Mouse (Mus musculus) pancreas, adult 10 weeks (tissue): Measurements from ENCODE around the gene Inppl1. TPM values are rescaled to one million over a fixed set of nuclear protein-coding genes. Genes with fewer than 3 reads are reported as not detected.

Experiments
- polyA plus RNA-seq: library from polyadenylated mRNA; stranded (reverse); fragments of 350-450 nt; fragmentation: Illumina TruSeq; extraction: RNeasy Lipid Tissue Mini Kit (QIAGEN cat#74804); gene quantifications from one replicate; pipeline ENCODE4 v1.2.3, GENCODE M21; 2015; ENCODE audit warnings: low read depth, low replicate concordance; ENCODE audit not compliant: insufficient read depth

Gene Inppl1
- 24.1 TPM for polyA plus RNA-seq

DNA sequence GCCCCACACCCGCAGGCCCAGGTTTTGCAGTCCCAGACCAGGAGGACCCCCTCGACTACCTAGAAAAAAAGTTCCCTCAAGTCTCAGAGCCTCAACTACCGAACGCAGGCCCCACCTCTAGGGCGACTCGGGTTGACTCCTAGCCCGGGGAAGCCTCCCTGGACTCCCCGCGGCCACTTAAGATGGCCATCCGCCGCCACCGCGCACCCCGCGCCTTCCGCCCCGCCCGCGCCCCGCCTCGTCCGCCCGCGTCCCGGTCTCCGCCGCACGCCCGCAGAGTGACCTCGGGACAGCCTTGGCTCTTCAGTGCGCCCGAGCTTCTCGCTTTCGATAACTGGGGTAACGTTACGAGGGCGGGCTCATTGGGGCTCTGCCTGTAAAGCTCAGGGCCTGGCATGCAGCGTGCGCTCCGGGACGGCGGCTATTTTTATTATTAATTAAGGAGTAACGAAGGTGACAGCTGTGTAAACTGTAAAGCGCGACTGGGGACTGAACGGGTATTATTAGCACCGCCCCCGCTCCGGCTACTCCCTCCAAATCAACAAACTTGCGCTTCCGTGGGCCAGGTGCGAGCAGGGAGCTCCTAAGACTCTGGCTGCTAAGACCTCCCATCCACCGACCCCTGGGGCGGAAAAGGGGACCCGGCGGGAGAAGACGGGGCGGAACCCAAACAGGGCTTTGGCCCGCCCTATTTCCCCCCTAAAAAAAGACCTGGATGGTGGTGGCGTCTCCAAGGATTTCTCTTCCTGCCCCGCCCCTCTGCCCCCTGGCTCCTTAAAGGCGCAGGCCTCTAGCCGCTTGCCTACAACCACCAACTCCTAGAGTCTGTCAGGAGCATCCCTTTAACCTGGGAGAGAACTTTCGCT is at the start of gene Inppl1:
Gene Inppl1 (minus strand): TSS at position 624 of the 866 bp plus-strand sequence.

GRCm38 (mm10) chr7:101870629-101871028 is 32.6 kb upstream of the Inppl1 start, which contains the start of gene Folr1:
TSS of gene Folr1 (minus strand) at chr7:101870788.

DNA sequence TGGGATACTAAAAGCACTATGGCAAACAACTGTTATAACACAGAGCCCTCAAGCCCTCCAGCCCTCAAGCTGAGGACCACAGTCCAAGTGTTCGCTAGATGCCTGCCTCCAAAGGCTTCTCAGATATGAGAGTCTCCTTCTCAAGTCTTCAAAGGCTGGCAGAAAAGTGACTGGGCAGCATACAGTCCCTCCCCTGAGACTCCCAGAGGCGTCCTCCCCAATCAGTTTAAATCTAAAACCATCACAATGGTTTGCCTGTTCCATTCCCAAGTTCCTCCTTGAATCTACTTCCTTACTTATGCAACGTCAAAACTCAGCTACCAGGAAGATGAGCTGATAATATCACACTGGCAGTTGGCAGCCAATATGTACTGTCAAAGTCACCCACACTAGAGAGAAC is 25.4 kb upstream of the Inppl1 start, which contains the start of gene Anapc15:
Gene Anapc15 (plus strand): TSS at position 301 of the 400 bp plus-strand sequence.

DNA sequence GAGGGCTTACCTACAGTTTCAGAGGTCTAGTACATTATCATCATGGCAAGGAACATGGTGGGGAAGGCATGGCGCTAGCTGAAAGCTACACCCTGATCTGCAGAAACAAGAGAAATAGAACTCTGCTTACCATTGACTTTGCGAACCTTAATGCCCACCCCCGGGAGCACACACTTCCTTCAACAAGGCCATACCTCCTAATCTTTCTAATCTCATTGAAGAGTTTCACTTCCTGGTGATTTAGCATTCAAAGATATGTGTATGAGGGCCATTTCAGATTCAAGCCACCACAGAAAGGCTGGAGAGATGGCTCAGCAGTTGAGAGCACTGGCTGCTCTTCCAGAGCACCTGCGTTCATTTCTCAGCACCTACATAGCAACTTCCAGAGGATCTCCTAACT is 19.1 kb upstream of the Inppl1 start, which contains the start of gene Folr2:
Gene Folr2 (minus strand): TSS at position 101 of the 400 bp plus-strand sequence.

DNA sequence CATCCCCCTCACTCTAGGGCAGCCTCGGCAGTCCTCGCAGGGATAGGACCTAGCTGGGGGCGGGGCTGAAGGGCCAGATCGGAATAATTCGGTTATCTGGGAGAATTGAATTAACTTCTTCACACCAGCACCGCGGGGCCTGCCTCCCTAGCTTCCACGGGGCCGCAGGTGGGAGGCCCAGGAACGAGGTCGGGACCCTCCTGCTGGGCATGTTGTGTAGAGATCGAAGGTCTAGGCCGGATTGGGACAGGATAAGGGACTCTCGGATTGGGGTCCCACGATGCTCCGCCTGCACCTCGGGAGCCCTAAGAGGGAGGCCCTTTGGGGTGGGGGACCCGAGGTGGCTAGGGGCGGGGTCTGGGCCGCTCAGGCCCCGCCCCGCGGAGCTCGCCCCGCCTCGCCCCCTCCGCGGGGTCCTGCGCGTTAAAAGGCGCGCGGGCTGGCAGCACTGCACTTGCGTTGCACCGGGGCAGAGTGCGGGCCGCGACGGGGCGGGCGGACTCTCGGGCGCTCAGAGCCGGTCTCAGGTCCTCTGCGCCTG is 20.1 kb downstream of the Inppl1 start, which contains the start of gene Phox2a:
Gene Phox2a (plus strand): TSS at position 453 of the 541 bp plus-strand sequence.

Other genes starting within 250 kb of the Inppl1 start
- 4.8 TPM for gene Clpb, start 174.6 kb downstream of the Inppl1 start, polyA plus RNA-seq
- gene Phox2a, start 19.9 kb downstream of the Inppl1 start, polyA plus RNA-seq, result not detected
- gene Folr2, start 19.0 kb upstream of the Inppl1 start, polyA plus RNA-seq, result 7.3 TPM
- 6.8 TPM for gene Anapc15, start 25.5 kb upstream of the Inppl1 start, polyA plus RNA-seq
- gene Folr1, start 32.6 kb upstream of the Inppl1 start, polyA plus RNA-seq, result 2.5 TPM
- gene Lamtor1, start 67.7 kb upstream of the Inppl1 start, polyA plus RNA-seq, result 21.4 TPM
- not detected for gene Tomt, start 68.1 kb upstream of the Inppl1 start, polyA plus RNA-seq
- gene Lrrc51, start 95.7 kb upstream of the Inppl1 start, polyA plus RNA-seq, result 12.1 TPM
- gene Numa1, start 95.9 kb upstream of the Inppl1 start, polyA plus RNA-seq, result 26.7 TPM
- 5.5 TPM for gene Il18bp, start 180.5 kb upstream of the Inppl1 start, polyA plus RNA-seq
- 7.9 TPM for gene Rnf121, start 227.2 kb upstream of the Inppl1 start, polyA plus RNA-seq
- gene Xndc1, start 227.3 kb upstream of the Inppl1 start, polyA plus RNA-seq, result 7.2 TPM
- gene Xntrpc, start 227.5 kb upstream of the Inppl1 start, polyA plus RNA-seq, result 1.0 TPM
- gene Trpc2, start 244.9 kb upstream of the Inppl1 start, polyA plus RNA-seq, result not detected